Mouse (Mus musculus) C2C12 (cell line): ENCODE data around the gene Calcrl.

Experiments
- CTCF ChIP-seq: IDR thresholded peaks from one replicate; pipeline ENCODE4 v1.5.1; 2011; ENCODE audit not compliant: control insufficient read depth, insufficient read depth, insufficient read length
- FOSL1 ChIP-seq: IDR thresholded peaks from one replicate; pipeline ENCODE4 v1.8.0; 2011; ENCODE audit warnings: mild to moderate bottlenecking, low read length; ENCODE audit not compliant: poor library complexity, insufficient read depth, severe bottlenecking
- MAX ChIP-seq: IDR thresholded peaks from one replicate; pipeline ENCODE4 v1.6.1; 2011; ENCODE audit warnings: mild to moderate bottlenecking, control low read depth
- MYOD1 ChIP-seq: IDR thresholded peaks from one replicate; pipeline ENCODE4 v1.6.1; 2011; ENCODE audit warnings: low read depth; ENCODE audit not compliant: control insufficient read depth, insufficient read length
- USF1 ChIP-seq: IDR thresholded peaks from one replicate; pipeline ENCODE4 v1.6.1; 2011; ENCODE audit warnings: low read depth, mild to moderate bottlenecking, control low read depth, moderate library complexity

- TF ChIP-seq CTCF, result no peak
- no peak for TF ChIP-seq MYOD1
- no peak for TF ChIP-seq MAX
- no peak for TF ChIP-seq FOSL1
- no peak for TF ChIP-seq USF1
Observed at GRCm38 (mm10) chr2:84288940-84289557, 136.2 kb downstream of the Calcrl start.
